Mouse (Mus musculus) E14TG2a.4 (cell line): ENCODE results near the gene Gm45808.

ENCODE experiments used
- CTCF ChIP-seq: conservative IDR thresholded peaks from 2 replicates; pipeline ENCODE4 v1.5.1; 2014; ENCODE audit warnings: low read length
- POU5F1 ChIP-seq: IDR thresholded peaks from 2 replicates; pipeline ENCODE4 v1.6.1; 2014; ENCODE audit warnings: low read length, borderline replicate concordance

GRCm38 (mm10) chr7:45494548-45494947, 7.9 kb upstream of the Gm45808 start:
- TF ChIP-seq POU5F1: no peak
- no peak for TF ChIP-seq CTCF
